Comparison of ENCODE assay signal across 20 mouse cellular contexts in the genomic region with DNA sequence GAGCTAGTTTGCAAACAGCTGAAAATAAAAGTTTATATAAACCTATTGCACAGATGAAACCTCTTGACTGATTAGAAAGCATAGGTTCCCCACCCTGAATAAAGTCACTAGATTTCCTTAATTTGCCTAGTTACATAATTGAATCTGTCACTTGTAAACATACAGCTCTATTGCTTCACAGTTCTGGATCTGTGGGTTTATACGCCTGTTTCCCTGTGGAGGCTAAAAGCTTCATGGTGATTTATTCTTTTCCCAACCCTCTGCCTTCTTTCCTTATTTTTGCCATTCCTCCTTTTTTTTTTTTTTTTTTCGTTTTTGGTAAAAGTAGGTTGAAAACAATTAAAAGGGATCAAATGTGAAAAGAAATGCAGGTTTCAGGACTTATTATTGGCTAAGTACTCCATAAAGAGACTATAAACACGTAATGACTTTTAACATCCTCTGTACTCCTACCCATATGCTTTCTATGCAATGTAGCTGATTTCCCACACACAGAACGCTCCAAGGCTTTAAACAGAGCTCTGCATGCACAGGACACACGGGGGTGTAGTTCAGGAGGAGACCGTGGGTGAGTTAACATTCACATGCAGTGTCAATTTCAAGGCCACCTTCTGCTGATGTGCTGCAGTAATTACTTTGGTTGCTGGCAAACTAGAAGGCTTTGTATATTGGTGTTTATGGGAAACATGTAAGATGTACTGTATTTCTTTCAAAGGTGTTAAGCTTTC. TPM values are rescaled to one million over a fixed set of nuclear protein-coding genes. Genes with fewer than 3 reads are reported as not detected.
DNase-seq lines count a peak whose midpoint lies in the region; ATAC-seq lines count a peak whose summit lies in the region.
"Had no signal": no experiment of that assay in that cellular context is flagged by ENCODE, and none has a peak within 500 bp of the region (broad histone marks: within the 10 kb centered on the region; RNA-seq: fewer than 3 reads in every experiment).

No protein-coding gene starts in this region.

- no peaks in the 10 kb centered on the region for H3K9me3 ChIP-seq in limb, embryonic 13.5 days
- H3K9me3 ChIP-seq in limb, embryonic 10.5 days (replicated peaks), result no peaks in the 10 kb centered on the region
- H3K9me3 ChIP-seq in liver, embryonic 11.5 days (ENCODE audit: control insufficient read depth, low read length), result no peaks in the 10 kb centered on the region
- H3K9me3 ChIP-seq: embryonic facial prominence, embryonic 13.5 days; forebrain, embryonic 12.5 days; heart, embryonic 12.5 days; hindbrain, embryonic 15.5 days had no signal

- 0 out of 2 replicates have a peak overlapping the region, but pooled peaks have one; percentile 14 for H3K4me2 ChIP-seq in limb, embryonic 13.5 days (replicated peaks)
- no peak overlapping the region for H3K4me2 ChIP-seq in liver, embryonic 11.5 days
- H3K4me2 ChIP-seq: embryonic facial prominence, embryonic 13.5 days; forebrain, embryonic 12.5 days; heart, embryonic 12.5 days; hindbrain, embryonic 15.5 days had no signal

- no peak overlapping the region for H3K27ac ChIP-seq in limb, embryonic 13.5 days
- no peak overlapping the region for H3K27ac ChIP-seq in limb, embryonic 10.5 days
- H3K27ac ChIP-seq in liver, embryonic 11.5 days (ENCODE audit: low read depth, low read length), result no peak overlapping the region
- H3K27ac ChIP-seq: embryonic facial prominence, embryonic 13.5 days; forebrain, embryonic 12.5 days; hindbrain, embryonic 15.5 days had no signal

- ATAC-seq in limb, embryonic 13.5 days (ENCODE audit: low FRiP score, low read depth), result no peak
- ATAC-seq in liver, embryonic 11.5 days (replicated peaks; ENCODE audit: low FRiP score), result no peak
- ATAC-seq: activated CD4-positive, CD25-positive, alpha-beta regulatory T cell, adult 4 months; forebrain, embryonic 16.5 days; Patski had no signal

- H3K36me3 ChIP-seq in limb, embryonic 13.5 days, result no peaks in the 10 kb centered on the region
- H3K36me3 ChIP-seq in limb, embryonic 10.5 days, result no peaks in the 10 kb centered on the region
- H3K36me3 ChIP-seq in liver, embryonic 11.5 days (ENCODE audit: control insufficient read depth, insufficient read depth, low read length), result no peaks in the 10 kb centered on the region
- H3K36me3 ChIP-seq: embryonic facial prominence, embryonic 13.5 days; forebrain, embryonic 12.5 days; heart, embryonic 12.5 days; hindbrain, embryonic 15.5 days had no signal

- no peak overlapping the region for H3K9ac ChIP-seq in limb, embryonic 13.5 days
- no peak overlapping the region for H3K9ac ChIP-seq in liver, embryonic 11.5 days (ENCODE audit: low read depth, low read length)
- H3K9ac ChIP-seq: embryonic facial prominence, embryonic 13.5 days; forebrain, embryonic 12.5 days; heart, embryonic 12.5 days; hindbrain, embryonic 15.5 days had no signal

- peak; percentile 29 for DNase-seq in frontal cortex, postnatal 36 days (ENCODE audit: low spot score in 2 of 2)
- DNase-seq in frontal cortex, postnatal 10 days (ENCODE audit: low spot score in 2 of 2), result no peak
- peak; percentile 28 for DNase-seq in layer of hippocampus, adult 9-11 months
- DNase-seq in layer of hippocampus, adult 9-10 months (ENCODE audit: low spot score), result no peak
- no peak for DNase-seq in limb, embryonic 10.5 days (ENCODE audit: low spot score)
- peak; percentile 23 for DNase-seq in MN1 (ENCODE audit: low spot score)
- no peak for DNase-seq in liver, embryonic 11.5 days (ENCODE audit: low spot score)
- DNase-seq: adrenal gland, postnatal 14 days; cerebellum, adult 18-20 months; cerebellum, adult 9-11 months; cerebellum, postnatal 36 days; gastrocnemius, postnatal 10 days had no signal

- H3K4me1 ChIP-seq in limb, embryonic 13.5 days, result 0 out of 2 replicates have a peak, but pooled peaks cover 13% of the 10 kb centered on the region
- no peaks in the 10 kb centered on the region for H3K4me1 ChIP-seq in limb, embryonic 10.5 days
- H3K4me1 ChIP-seq in liver, embryonic 11.5 days (replicated peaks; ENCODE audit: control insufficient read depth, insufficient read depth, low read length), result no peaks in the 10 kb centered on the region
- H3K4me1 ChIP-seq: embryonic facial prominence, embryonic 13.5 days; heart, embryonic 12.5 days; hindbrain, embryonic 15.5 days had no signal

- 24% methylated on average over 6 of the region's 6 CpGs for WGBS in limb, embryonic 13.5 days
- WGBS in limb, embryonic 10.5 days, result 71% methylated on average over 6 of the region's 6 CpGs
- whole genome bisulfite sequencing in liver, embryonic 11.5 days, result 63% methylated on average over 6 of the region's 6 CpGs

- H3K27me3 ChIP-seq in limb, embryonic 13.5 days, result no peaks in the 10 kb centered on the region
- no peaks in the 10 kb centered on the region for H3K27me3 ChIP-seq in limb, embryonic 10.5 days (ENCODE audit: low read depth, poor library complexity, severe bottlenecking)
- H3K27me3 ChIP-seq in liver, embryonic 11.5 days (replicated peaks; ENCODE audit: control insufficient read depth, insufficient read depth, low read length), result no peaks in the 10 kb centered on the region
- H3K27me3 ChIP-seq: embryonic facial prominence, embryonic 13.5 days; forebrain, embryonic 12.5 days; heart, embryonic 12.5 days; hindbrain, embryonic 15.5 days had no signal

- no peak overlapping the region for H3K4me3 ChIP-seq in limb, embryonic 13.5 days
- H3K4me3 ChIP-seq in limb, embryonic 10.5 days, result no peak overlapping the region
- no peak overlapping the region for H3K4me3 ChIP-seq in liver, embryonic 11.5 days (ENCODE audit: low read depth, low read length)
- H3K4me3 ChIP-seq: embryonic facial prominence, embryonic 13.5 days; forebrain, embryonic 12.5 days; heart, embryonic 12.5 days; hindbrain, embryonic 15.5 days had no signal

RNA-seq across cellular contexts. Expression of a gene that starts 20.6 kb away (rescaled TPM):
- 95.3 and 96.3 TPM in 2 replicates for polyA plus RNA-seq in limb, embryonic 13.5 days (2015; fragmentation: Nextera tagmentation; extraction: Ambion mirVana)
- polyA plus RNA-seq in limb, embryonic 10.5 days (2016; fragmentation: Nextera tagmentation; extraction: Ambion mirVana), result 69.3 and 74.8 TPM in 2 replicates
- 79.5 and 88.8 TPM in 2 replicates for polyA plus RNA-seq in liver, embryonic 11.5 days (2014; fragmentation: Nextera tagmentation; extraction: Ambion mirVana)

RNA-seq across cellular contexts. Expression of a gene that starts 43.4 kb away (rescaled TPM):
- polyA plus RNA-seq in limb, embryonic 13.5 days (2015; fragmentation: Nextera tagmentation; extraction: Ambion mirVana), result 27.5 and 29.2 TPM in 2 replicates
- 31.7 and 32.3 TPM in 2 replicates for polyA plus RNA-seq in limb, embryonic 10.5 days (2016; fragmentation: Nextera tagmentation; extraction: Ambion mirVana)
- polyA plus RNA-seq in liver, embryonic 11.5 days (2014; fragmentation: Nextera tagmentation; extraction: Ambion mirVana), result 34.0 and 35.9 TPM in 2 replicates

Comparison
In these comparisons a context has a peak if more than half of its experiments do, and no peak if none do; other contexts are left out.
1. DNase-seq: peak in frontal cortex, postnatal 36 days (2 of 2), layer of hippocampus, adult 9-11 months (single experiment) and MN1 (single experiment); none in frontal cortex, postnatal 10 days (0 of 2), layer of hippocampus, adult 9-10 months (single experiment), limb, embryonic 10.5 days (single experiment) and liver, embryonic 11.5 days (single experiment).